Mouse (Mus musculus) gastrocnemius, postnatal 14 days (tissue): ENCODE results near the gene Sp3. TPM values are rescaled to one million over a fixed set of nuclear protein-coding genes. Genes with fewer than 3 reads are reported as not detected.
A peak's percentile ranks its signal among the peaks of the same experiment; 100 is the strongest.
"Not testable (repeated sequence)": the region's sequence is repeated elsewhere in the genome, so short reads cannot be mapped to it uniquely, and the experiment has no call there.

Experiments used
- DNase-seq: peaks from one replicate; pipeline ENCODE4 v3.0.0; 2021; ENCODE audit warnings: mixed read lengths
- intact Hi-C: fragments of 180-260 bp; cut with DNase I; formaldehyde crosslinking; loops from one replicate; pipeline ENCODE4 v1.15.1; 2025; ENCODE audit warnings: low total_unique reads
- total RNA-seq, 2 experiments: library from RNA; stranded (reverse); gene quantifications; 2 replicates each; pipeline ENCODE4 v1.2.3; 2021

The Sp3 gene
- total RNA-seq, 2 experiments from 2014 or later: 26.9 to 28.8 TPM

DNA sequence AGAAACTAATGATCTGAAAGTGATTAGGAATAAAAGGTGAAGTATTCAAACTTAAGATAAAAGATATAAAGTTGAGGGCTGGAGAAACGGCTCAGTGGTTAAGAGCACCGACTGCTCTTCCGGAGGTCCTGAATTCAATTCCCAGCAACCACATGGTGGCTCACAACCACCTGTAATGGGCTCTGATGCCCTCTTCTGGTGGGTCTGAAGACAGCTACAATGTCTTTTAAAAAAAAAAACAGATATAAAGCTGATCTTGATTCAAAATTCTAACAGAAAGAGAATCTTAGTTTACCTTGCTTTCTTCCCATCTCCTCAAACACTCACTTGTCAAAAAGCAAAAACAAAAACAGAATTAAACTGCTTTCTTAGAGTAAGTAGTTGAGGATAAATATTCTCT, 23.8 kb downstream of the Sp3 start:
- no peak for DNase-seq
- intact Hi-C loops: no loop called here

DNA sequence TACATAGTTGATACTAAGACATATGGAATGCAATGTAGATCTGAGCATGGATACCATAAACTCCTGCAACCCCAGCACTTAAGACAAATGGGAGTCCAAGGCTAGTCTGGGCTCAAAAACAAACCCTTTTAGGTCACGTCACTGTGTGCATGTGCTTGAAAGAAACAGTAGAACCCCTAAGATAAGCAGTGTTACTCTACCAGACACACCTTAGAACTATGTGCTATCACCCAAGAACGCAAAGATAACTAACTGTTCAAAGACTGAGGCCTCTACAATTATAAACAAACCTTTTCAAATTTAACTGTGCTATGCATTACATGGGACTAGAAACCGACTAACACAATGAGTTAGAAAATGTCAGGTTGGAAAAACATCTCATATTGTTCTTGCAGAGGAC, 27.3 kb downstream of the Sp3 start:
- intact Hi-C loops: no loop called here
- DNase-seq: no peak

DNA sequence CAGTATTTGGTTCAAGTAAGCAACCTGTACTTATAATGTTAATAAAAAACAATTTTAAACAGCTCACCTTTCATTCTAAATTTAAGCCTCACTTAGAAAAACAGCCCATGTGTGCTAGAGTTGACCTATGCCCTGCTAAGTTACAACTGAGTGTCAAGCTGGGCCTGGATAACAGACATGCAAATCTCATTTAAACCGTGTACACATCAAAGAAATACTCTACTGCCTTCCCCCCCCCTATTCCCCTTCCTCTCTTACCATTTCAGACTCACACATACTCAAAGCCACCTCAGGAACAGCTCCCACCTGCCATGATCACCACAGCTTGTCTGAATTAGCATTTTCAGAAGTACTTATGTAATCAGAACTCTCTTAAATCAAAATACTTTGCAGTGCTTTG, 44.3 kb downstream of the Sp3 start:
- no peak for DNase-seq
- intact Hi-C loops: no loop called here

DNA sequence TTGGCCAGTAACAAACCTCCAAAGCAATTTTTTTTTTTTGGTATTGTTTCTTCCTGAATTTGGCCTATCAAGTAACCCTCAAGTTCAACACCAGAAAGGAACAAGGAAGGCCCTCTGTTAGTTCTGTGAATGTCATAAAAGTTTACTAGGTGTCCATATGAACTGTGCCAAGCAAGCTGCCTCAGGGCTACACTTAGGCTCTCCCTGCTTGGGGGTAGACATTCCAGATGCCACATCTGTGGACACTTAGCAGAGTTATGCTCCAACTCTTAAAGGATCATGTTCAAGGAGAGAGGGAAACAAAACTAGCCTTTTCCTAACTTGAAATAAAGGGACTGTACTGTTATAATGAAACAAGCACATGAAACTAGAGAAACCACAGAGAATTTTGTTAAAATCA, 48.1 kb downstream of the Sp3 start:
- intact Hi-C loops: no loop called here

DNA sequence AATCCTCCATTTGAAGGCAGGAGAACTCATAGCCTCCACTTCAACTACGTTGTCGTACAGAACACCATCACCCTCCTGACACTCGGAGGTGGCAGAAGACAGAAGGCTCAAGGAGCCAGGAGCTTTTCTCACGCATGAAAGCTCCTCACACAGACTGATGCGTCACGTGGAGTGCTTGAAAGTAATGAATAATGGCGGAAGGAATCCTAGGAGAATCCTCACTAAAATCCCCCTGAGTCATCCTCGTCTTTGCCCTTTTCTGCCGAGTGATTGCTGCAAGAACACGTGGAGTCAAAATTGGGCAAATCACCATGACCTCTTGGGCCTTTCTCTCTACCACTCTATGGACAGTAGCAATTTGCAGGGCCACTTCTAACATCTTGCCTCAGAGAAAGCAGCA, 55.3 kb downstream of the Sp3 start:
- intact Hi-C loops: no loop called here
- DNase-seq: no peak

More for the DNA sequence above, 48.1 kb downstream of the Sp3 start:
- no peak for DNase-seq

DNA sequence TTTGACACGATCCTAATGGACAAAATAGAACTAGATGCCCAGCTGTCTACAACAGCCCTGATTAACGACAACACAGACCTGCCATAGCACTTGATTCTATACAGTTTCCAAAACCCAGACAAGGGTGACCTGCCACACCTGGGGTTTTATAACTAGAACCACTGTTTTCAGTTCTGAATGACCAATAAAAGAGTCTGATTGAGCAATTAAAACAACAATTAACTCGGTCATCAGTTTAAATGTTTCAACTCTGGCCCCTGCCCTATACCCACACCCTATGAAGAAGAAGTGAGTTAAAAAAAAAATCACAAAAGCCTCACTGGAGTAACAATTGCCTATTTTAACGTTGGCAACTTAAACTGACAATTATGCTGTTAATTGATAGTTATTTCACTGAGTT, 64.1 kb downstream of the Sp3 start:
- DNase-seq: no peak
- intact Hi-C loops: no loop called here

DNA sequence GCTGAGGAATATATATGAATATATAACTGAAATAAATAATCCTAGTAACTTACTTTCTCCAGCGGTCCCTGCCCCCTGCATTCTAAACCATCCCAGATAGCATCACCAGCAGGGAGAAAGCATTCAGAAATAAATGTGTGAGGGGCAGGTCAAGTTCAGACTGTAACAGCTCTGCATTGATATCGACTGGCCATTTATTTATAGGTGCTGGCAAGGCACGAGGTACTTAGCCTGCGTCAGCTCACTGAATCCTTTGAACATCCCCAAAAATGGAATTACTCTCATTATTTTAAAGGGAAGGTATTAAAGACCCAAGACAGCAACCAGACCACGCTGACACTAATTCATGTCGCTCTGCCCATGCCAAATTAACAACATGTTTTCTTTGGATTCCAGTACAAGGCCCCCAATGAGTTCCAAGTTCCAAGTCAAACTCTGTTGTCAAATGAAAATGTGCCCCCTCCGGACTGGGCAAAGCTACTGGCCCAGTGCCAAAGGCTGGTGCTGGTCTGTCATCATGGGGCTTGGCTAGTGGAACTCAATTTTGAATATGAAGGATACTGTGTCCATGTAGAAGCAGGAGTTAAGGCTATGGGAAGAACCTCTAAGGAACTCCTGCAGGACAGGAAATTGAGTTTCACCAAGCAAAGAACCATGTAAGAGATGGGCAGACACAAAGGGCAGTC, 64.9 kb downstream of the Sp3 start:
- no peak for DNase-seq
- intact Hi-C loops: no loop called here

DNA sequence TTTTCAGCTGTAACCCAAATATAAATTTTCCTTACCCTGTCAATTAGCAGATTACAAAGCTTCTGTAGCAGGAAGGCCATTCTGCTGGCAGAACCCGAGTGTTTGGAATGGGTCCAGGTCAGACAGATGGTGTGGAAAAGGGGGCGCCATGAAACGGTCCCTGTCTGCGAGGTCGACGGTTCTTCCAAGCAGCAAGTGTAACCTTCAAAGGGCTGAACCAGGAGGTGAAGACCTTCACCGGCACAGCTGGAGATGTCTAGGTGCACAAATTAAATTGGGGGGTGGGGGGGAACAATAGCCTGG, 66.8 kb downstream of the Sp3 start:
- intact Hi-C loops: no loop called here

DNA sequence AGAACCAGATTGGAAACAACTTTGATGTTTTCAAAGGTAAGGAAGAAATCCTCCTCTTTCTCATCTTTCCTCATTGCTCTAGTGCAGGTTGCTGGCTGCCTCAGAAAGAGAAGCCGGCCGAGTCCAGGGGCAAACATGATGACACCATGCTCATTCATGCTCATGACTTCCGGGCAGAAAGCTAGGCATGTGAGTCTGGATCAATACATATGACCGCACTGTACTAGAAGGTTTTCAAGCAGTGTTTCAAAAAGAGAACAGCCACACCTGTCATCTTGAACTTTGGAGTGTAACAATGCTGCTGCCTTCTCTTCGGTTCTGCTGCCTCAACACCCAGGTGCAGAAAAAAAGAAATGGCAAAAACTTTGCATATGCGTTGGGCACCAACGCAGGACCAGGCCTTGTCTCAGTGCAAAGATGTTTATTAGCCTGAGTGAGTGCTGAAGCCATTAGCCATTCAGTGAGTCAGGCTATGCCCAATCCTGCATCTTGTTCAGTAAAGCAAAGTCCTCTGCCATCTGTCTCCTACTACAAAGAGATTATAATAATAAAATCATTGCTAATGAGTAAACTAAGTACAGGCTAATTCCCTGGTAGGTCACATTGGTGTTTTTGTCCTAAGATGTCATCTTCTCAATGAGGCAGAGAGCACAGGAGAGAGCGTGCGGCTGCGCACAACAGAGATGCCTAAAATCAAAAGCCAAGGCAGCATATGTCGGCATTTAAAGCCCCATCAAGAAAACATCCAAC, 67.4 kb downstream of the Sp3 start:
- intact Hi-C loops: no loop called here
- DNase-seq: no peak

More for the DNA sequence above, 66.8 kb downstream of the Sp3 start:
- no peak for DNase-seq

DNA sequence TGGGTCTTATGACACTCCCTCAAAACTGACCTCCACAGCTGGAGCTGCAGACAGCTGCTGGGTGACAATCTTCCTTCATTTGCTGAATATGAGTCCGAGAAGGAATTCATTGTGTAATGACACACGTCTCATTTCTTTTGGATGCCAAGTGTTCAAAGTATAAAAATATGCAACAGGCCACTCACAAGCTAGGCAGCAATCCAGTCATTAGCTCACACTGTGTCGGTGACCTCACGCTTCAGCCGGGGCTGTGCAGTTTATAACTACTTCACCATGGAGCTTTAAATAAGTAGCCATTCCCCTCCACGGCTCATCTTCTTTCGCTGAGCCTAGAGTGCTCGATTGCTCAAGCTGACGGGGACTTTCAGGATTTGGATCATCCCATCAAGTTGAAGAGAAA, 68.7 kb downstream of the Sp3 start:
- intact Hi-C loops: no loop called here
- peak; percentile 38 for DNase-seq

DNA sequence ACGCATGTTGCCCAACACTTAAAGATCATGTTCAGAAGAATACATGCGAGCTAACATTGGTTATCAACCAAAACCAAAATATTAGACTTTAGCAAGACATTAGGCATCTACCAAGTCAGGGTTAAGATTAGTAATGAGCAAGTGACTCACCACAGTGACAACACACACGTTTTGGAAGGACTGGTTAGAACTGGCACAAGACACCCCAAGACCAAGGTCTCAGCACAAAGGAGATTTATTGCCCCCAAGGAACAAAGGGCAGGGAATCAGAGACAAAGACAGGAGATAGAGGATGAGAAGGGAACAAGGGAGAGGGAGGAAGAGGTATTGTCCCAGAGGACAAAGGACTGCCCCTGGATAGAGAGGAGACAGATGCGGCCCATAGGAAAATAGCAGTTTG, 71.2 kb downstream of the Sp3 start:
- no peak for DNase-seq
- intact Hi-C loops: no loop called here

DNA sequence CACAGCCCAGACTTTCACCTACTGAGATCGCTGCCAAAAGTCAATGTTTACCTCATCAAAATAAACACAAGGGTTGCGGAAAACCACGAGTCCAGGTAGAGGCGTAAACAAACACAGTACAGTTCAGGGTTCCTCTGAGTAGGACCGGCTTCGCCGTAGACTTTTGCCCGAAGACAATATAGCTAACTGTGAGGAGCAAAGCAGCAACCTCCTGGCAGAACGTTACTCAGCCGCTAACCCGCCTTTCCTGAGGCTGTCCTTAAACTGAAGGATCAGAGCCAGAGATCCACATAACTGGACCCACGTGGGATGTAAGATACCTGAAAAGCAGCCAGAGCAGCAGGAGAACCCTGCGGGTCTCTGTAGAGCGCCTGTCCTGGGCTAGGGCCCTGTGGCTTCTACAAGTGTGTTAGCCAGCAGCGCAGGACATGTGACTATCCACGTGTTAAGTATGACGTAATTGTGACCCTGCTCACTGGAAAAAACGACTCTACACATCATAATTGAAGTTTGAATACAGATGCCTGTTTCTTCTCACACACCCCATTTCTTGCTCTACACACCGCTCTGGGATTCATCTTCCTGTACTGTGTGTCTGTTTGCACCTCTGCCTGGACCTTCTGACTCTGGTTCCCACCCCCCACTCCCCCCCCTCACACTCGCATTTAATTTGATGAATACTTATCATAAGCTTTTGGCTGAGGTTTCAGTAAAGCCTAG, 71.9 kb downstream of the Sp3 start:
- intact Hi-C loops: no loop called here
- DNase-seq: no peak

DNA sequence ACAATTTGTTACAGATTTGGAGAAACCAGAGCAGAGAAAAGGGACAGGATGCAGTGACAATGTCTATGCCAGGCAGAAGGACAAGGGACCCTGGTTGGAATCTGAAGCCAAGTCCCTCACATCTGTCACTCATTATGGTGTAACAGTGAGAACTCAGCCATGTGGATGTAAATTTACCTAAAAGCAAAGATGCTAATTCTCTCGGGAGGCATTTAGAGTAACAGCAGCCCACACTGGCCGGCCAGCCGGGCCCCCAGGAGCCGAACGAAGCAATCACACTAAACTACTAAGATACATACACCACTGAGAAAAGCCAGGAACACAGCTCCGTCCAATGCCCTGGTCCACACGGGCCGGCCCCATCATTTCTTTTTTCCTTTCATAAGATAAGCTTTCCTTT, 73.5 kb downstream of the Sp3 start:
- intact Hi-C loops: no loop called here
- DNase-seq: no peak

DNA sequence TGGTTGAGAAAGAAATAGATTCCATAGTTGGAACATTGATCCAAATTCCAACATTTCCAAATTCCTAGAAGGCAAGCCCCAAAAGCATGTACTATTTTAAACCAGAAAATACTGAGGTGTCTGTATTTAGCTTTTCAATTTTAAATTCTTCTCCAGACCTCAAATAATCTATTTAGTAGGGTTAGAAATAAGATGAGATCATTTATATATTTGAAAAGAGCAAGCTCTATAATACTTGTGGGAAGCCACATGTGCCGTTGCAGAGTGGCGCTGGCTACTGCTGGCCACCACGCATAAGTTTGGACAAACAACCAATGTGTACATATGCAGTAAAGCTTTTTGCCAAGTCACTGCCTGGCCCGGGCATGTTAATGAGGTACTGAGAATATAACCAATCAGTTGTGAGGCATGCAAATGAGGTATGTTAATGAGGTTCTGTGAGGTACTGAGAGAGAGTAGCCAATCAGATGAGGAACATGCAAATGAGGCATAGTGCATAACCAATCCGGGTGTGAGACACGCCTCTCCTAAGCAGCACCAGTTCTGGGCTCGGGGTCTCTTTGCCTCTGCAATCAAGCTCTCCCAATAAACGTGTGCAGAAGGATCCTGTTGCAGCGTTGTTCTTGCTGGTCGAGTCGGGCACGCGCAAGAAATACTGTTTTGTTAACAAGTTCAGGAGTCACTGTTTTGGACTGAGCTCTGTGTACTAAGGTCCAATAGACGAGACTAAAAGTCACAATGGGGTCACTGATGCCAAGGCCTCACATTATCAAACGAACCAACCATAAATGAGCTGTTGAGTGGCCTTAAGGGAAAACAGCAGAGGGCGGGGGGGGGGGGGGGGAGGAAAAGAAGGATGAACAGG, 77.2 kb downstream of the Sp3 start:
- DNase-seq, intact Hi-C loops: not testable (repeated sequence)

DNA sequence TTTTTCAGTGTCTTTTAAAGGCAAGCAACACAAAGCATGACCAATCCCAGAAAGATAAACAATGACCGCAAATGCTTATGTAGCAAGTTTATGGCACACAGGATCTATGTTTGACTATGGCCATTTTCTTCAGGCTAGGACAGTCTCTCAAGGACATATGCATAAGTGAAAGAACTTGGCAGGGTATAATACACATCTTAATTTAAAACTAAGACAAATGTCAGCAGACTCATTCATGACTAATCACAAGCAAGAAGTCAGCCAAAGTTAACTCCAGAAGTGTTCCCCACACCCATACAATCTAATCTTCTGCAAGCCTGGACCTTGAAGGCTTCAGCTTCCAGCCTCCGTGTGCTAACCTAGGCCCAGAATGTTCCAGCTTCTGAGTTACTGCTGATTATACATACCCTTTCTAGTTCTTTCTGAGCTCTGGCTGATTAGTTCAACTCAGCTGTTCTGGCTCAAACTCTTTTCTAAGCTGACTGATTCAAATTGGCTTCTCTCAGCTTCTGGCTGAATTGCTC, 81.4 kb downstream of the Sp3 start:
- DNase-seq: no peak
- intact Hi-C loops: no loop called here

DNA sequence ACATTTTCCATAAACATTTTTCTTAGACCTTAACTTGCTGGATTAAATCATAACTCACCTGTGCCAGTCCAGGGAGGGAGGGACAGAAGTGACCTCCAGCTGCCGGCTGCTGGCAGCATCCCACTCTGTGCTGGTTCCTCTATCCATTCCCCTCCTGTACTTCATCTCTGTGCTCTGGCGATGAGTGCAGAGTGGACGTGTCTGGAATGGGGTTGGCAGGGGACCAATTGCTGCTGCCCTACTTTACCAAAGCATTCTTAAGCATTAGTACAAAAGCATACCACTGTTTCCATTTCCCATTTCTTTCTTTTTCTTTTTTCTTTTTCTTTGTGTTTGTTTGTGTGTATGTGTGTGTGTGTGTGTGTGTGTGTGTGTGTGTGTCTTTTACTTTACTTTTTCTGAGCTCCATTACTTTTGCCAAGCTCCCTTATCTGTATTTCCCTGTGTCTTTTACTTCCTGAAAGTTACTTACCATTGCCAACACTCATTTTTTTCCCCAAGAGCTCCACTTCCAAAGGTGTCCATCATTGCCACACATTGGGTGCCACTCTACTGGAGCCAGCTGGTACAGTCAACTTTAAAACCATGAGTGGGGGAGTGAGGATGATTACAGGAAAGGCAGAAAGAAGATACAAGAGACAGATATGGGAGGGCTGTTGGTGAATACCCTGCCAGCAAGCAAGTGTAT, 82.0 kb downstream of the Sp3 start:
- DNase-seq: no peak
- intact Hi-C loops: no loop called here

DNA sequence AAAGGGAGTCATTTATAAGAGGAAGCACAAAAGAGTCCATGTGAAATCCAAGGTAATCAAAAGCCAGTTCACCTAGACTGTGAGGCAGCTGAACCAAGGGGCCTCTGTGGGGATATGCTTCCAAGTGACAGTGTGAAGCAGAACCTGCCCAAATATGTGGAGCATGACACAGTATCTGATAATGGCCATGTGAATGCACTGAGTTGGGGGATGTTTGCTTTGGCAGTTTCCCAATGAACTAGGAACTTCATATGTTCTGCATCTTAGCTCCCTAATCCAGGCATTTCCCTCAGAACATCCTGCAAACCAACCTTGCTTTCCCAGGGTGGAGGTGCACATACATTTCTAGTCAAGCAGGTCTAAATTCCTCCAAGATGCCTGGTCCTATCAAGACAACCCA, 90.4 kb downstream of the Sp3 start:
- DNase-seq: no peak
- intact Hi-C loops: no loop called here
